ENCODE assay signal across 30 mouse cellular contexts in genomic region chr8:122415554-122415953, GRCm38 (mm10). TPM values are rescaled to one million over a fixed set of nuclear protein-coding genes. Genes with fewer than 3 reads are reported as not detected.
A peak's percentile ranks its signal among the peaks of the same experiment; 100 is the strongest.
DNase-seq lines count a peak whose midpoint lies in the region; ATAC-seq and TF ChIP-seq lines count a peak whose summit lies in the region.
"Had no signal": no experiment of that assay in that cellular context is flagged by ENCODE, and none has a peak within 500 bp of the region (broad histone marks: within the 10 kb centered on the region; RNA-seq: fewer than 3 reads in every experiment).

No protein-coding gene starts in this region.

- ATAC-seq in liver, embryonic 13.5 days (ENCODE audit: low read depth): no peak
- ATAC-seq in liver, embryonic 12.5 days: no peak
- peak; percentile 61 for ATAC-seq in common myeloid progenitor, adult 5-6 weeks (replicated peaks; ENCODE audit: low read depth, poor library complexity, severe bottlenecking)
- ATAC-seq: activated CD4-positive, CD25-positive, alpha-beta regulatory T cell, adult 4 months; forebrain, embryonic 15.5 days; hindbrain, postnatal 0 days; Patski had no signal

- peak overlapping the region; percentile 29 for H3K27ac ChIP-seq in liver, embryonic 13.5 days
- no peak overlapping the region for H3K27ac ChIP-seq in liver, embryonic 12.5 days
- peak overlapping the region; percentile 25 for H3K27ac ChIP-seq in macrophage
- no peak overlapping the region for H3K27ac ChIP-seq in kidney, adult 2 months (ENCODE audit: insufficient read depth, low read depth, low read length)
- H3K27ac ChIP-seq: embryonic facial prominence, embryonic 15.5 days; forebrain, embryonic 10.5 days; forebrain, embryonic 15.5 days; heart, embryonic 10.5 days; hindbrain, embryonic 13.5 days; hindbrain, postnatal 0 days had no signal

- TF ChIP-seq CTCF in kidney, adult 2 months (conservative IDR thresholded peaks at IDR 0.05; ENCODE audit: insufficient read depth, insufficient read length, low read depth, low read length): no peak

- DNase-seq in liver, embryonic 13.5 days: no peak
- no peak for DNase-seq in kidney, adult 2 months
- DNase-seq in B cell, adult 2 months: no peak
- DNase-seq in urinary bladder, postnatal 10 days (ENCODE audit: low spot score): no peak
- no peak for DNase-seq in thymus, adult 18-20 months
- DNase-seq: adrenal gland, postnatal 14 days; cerebellum, adult 2 months; cerebellum, postnatal 10 days; embryo, embryonic 11 days; gastrocnemius, postnatal 36 days; heart, adult 18-20 months; heart, postnatal 10 days; heart, postnatal 4 days had no signal

- no peaks in the 10 kb centered on the region for H3K27me3 ChIP-seq in liver, embryonic 13.5 days
- H3K27me3 ChIP-seq in liver, embryonic 12.5 days (replicated peaks): no peaks in the 10 kb centered on the region
- H3K27me3 ChIP-seq in kidney, adult 2 months (replicated peaks; ENCODE audit: control insufficient read depth, insufficient read depth, low read length): no peaks in the 10 kb centered on the region
- H3K27me3 ChIP-seq: embryonic facial prominence, embryonic 15.5 days; forebrain, embryonic 15.5 days; hindbrain, embryonic 13.5 days; Patski had no signal

- H3K4me2 ChIP-seq in liver, embryonic 13.5 days: no peak overlapping the region
- H3K4me2 ChIP-seq in liver, embryonic 12.5 days: no peak overlapping the region
- H3K4me2 ChIP-seq: embryonic facial prominence, embryonic 15.5 days; forebrain, embryonic 15.5 days; hindbrain, embryonic 13.5 days had no signal

- peaks cover 8% of the 10 kb centered on the region; the same call in 1 of the 2 replicates for H3K4me1 ChIP-seq in liver, embryonic 13.5 days (replicated peaks)
- H3K4me1 ChIP-seq in liver, embryonic 12.5 days: 0 out of 2 replicates have a peak, but pooled peaks cover 14% of the 10 kb centered on the region
- 0 out of 2 replicates have a peak, but pooled peaks cover 3% of the 10 kb centered on the region for H3K4me1 ChIP-seq in kidney, adult 2 months (ENCODE audit: control insufficient read depth, insufficient read depth, low read length)
- H3K4me1 ChIP-seq: embryonic facial prominence, embryonic 15.5 days; forebrain, embryonic 10.5 days; forebrain, embryonic 15.5 days; hindbrain, embryonic 13.5 days had no signal

- no peak for TF ChIP-seq POLR2A in kidney, adult 2 months (IDR thresholded peaks at IDR 0.05; ENCODE audit: low read depth, low read length)

- no peaks in the 10 kb centered on the region for H3K9me3 ChIP-seq in liver, embryonic 13.5 days (replicated peaks)
- no peaks in the 10 kb centered on the region for H3K9me3 ChIP-seq in liver, embryonic 12.5 days (replicated peaks)
- H3K9me3 ChIP-seq: embryonic facial prominence, embryonic 15.5 days; forebrain, embryonic 10.5 days; forebrain, embryonic 15.5 days; heart, embryonic 10.5 days; hindbrain, embryonic 13.5 days had no signal

- peaks cover 83% of the 10 kb centered on the region for H3K36me3 ChIP-seq in liver, embryonic 13.5 days
- peaks cover 85% of the 10 kb centered on the region for H3K36me3 ChIP-seq in liver, embryonic 12.5 days
- peaks cover 47% of the 10 kb centered on the region for H3K36me3 ChIP-seq in macrophage (ENCODE audit: inconsistent target)
- H3K36me3 ChIP-seq in kidney, adult 2 months (ENCODE audit: control insufficient read depth, insufficient read depth, low read length): peaks cover 5% of the 10 kb centered on the region

- WGBS in liver, embryonic 13.5 days (ENCODE audit: insufficient replicate concordance): 47% methylated on average over 6 of the region's 6 CpGs
- 60% methylated on average over 6 of the region's 6 CpGs for WGBS in liver, embryonic 12.5 days (ENCODE audit: insufficient replicate concordance)
- 24% methylated on average over 6 of the region's 6 CpGs for WGBS in macrophage (ENCODE audit: missing documents)
- WGBS in kidney, adult 2 months: 78% methylated on average over 6 of the region's 6 CpGs

- no peak overlapping the region for H3K9ac ChIP-seq in liver, embryonic 13.5 days
- no peak overlapping the region for H3K9ac ChIP-seq in liver, embryonic 12.5 days
- H3K9ac ChIP-seq: embryonic facial prominence, embryonic 15.5 days; forebrain, embryonic 15.5 days; hindbrain, embryonic 13.5 days had no signal

- no peaks in the 10 kb centered on the region for H3K79me2 ChIP-seq in macrophage (ENCODE audit: inconsistent target)

- no peak overlapping the region for H3K4me3 ChIP-seq in liver, embryonic 13.5 days (replicated peaks)
- H3K4me3 ChIP-seq in liver, embryonic 12.5 days: no peak overlapping the region
- H3K4me3 ChIP-seq in macrophage (ENCODE audit: inconsistent target): no peak overlapping the region
- H3K4me3 ChIP-seq in kidney, adult 2 months (ENCODE audit: insufficient read depth, low read depth, low read length): no peak overlapping the region
- H3K4me3 ChIP-seq: embryonic facial prominence, embryonic 15.5 days; erythroblast, embryonic 14.5 days; forebrain, embryonic 10.5 days; forebrain, embryonic 15.5 days; heart, embryonic 10.5 days; hindbrain, embryonic 13.5 days had no signal

RNA-seq across cellular contexts. Expression of gene Il17c, which starts 6.3 kb away (rescaled TPM):
- polyA plus RNA-seq in liver, embryonic 13.5 days (2015; fragmentation: Nextera tagmentation; extraction: Ambion mirVana): not detected in 2 replicates
- polyA plus RNA-seq in liver, embryonic 12.5 days (2016; fragmentation: Nextera tagmentation; extraction: Ambion mirVana): not detected in 2 replicates
- 0.96 TPM in 1 of 2 replicates, not detected in the other for total RNA-seq in common myeloid progenitor, adult 5-6 weeks (2017)
- total RNA-seq in macrophage (2018; cell fraction: chromatin; rRNA removed): 1 to 10 TPM in 2 of 26 experiments, not detected in 24; 1.0 to 1.6 TPM
- not detected for total RNA-seq in macrophage (2018; cell fraction: cytosol; rRNA removed)
- total RNA-seq in macrophage (2018; cell fraction: nucleus; rRNA removed): under 1 TPM in 1 of 26 experiments, not detected in 25; 0.85 TPM
- polyA plus RNA-seq in macrophage (2018): not detected in 3 replicates
- polyA plus RNA-seq in kidney, adult 2 months (2012; rRNA removed): 0.11 TPM in 1 of 2 replicates, not detected in the other
- total RNA-seq: adrenal gland, adult 18-20 months; adrenal gland, postnatal 14 days; ES-E14; gastrocnemius, adult 8-10 months; gastrocnemius, postnatal 36 days; heart, adult 18-20 months; heart, postnatal 10 days; heart, postnatal 4 days had no signal
- polyA plus RNA-seq: activated CD4-positive, CD25-positive, alpha-beta regulatory T cell, adult 4 months; embryonic facial prominence, embryonic 11.5 days; embryonic facial prominence, embryonic 15.5 days; erythroblast, embryonic 14.5 days; forebrain, embryonic 15.5 days; heart, embryonic 10.5 days; heart, embryonic 14.5 days; hindbrain, embryonic 13.5 days had no signal

RNA-seq across cellular contexts. Expression of gene Cyba, which starts 17.2 kb away (rescaled TPM):
- polyA plus RNA-seq in liver, embryonic 13.5 days (2015; fragmentation: Nextera tagmentation; extraction: Ambion mirVana): 133 and 153 TPM in 2 replicates
- polyA plus RNA-seq in liver, embryonic 12.5 days (2016; fragmentation: Nextera tagmentation; extraction: Ambion mirVana): 149 and 160 TPM in 2 replicates
- 42.2 and 44.6 TPM in 2 replicates for total RNA-seq in common myeloid progenitor, adult 5-6 weeks (2017)
- total RNA-seq in macrophage (2018; cell fraction: chromatin; rRNA removed): 100 to 1,000 TPM; 119 to 282 (median 191) TPM
- 1,000 to 10,000 TPM; 1,658 to 2,145 (median 1,843) TPM for total RNA-seq in macrophage (2018; cell fraction: cytosol; rRNA removed)
- total RNA-seq in macrophage (2018; cell fraction: nucleus; rRNA removed): 100 to 1,000 TPM; 253 to 930 (median 676) TPM
- polyA plus RNA-seq in macrophage (2018): 942 to 2,075 TPM (median 1,538 TPM) in 3 replicates
- polyA plus RNA-seq in kidney, adult 2 months (2012; rRNA removed): 1,266 and 1,342 TPM in 2 replicates

RNA-seq across cellular contexts. Expression of gene Mvd, which starts 27.7 kb away (rescaled TPM):
- polyA plus RNA-seq in liver, embryonic 13.5 days (2015; fragmentation: Nextera tagmentation; extraction: Ambion mirVana): 23.7 and 26.0 TPM in 2 replicates
- 29.3 and 31.4 TPM in 2 replicates for polyA plus RNA-seq in liver, embryonic 12.5 days (2016; fragmentation: Nextera tagmentation; extraction: Ambion mirVana)
- total RNA-seq in common myeloid progenitor, adult 5-6 weeks (2017): 1.2 and 3.2 TPM in 2 replicates
- 10 to 100 TPM in 5 of 26 experiments, 1 to 10 TPM in 21; 1.2 to 19.0 (median 6.8) TPM for total RNA-seq in macrophage (2018; cell fraction: chromatin; rRNA removed)
- 10 to 100 TPM in 25 of 26 experiments, 1 to 10 TPM in 1; 9.4 to 39.5 (median 26.3) TPM for total RNA-seq in macrophage (2018; cell fraction: cytosol; rRNA removed)
- total RNA-seq in macrophage (2018; cell fraction: nucleus; rRNA removed): 10 to 100 TPM in 12 of 26 experiments, 1 to 10 TPM in 14; 3.9 to 27.0 (median 9.5) TPM
- 10.1 to 40.6 TPM (median 23.8 TPM) in 3 replicates for polyA plus RNA-seq in macrophage (2018)
- 68.7 and 77.3 TPM in 2 replicates for polyA plus RNA-seq in kidney, adult 2 months (2012; rRNA removed)

RNA-seq across cellular contexts. Expression of gene Zc3h18, which starts 39.1 kb away (rescaled TPM):
- polyA plus RNA-seq in liver, embryonic 13.5 days (2015; fragmentation: Nextera tagmentation; extraction: Ambion mirVana): 30.2 and 35.0 TPM in 2 replicates
- 48.7 and 49.1 TPM in 2 replicates for polyA plus RNA-seq in liver, embryonic 12.5 days (2016; fragmentation: Nextera tagmentation; extraction: Ambion mirVana)
- 68.9 and 81.0 TPM in 2 replicates for total RNA-seq in common myeloid progenitor, adult 5-6 weeks (2017)
- total RNA-seq in macrophage (2018; cell fraction: chromatin; rRNA removed): 100 to 1,000 TPM in 18 of 26 experiments, 10 to 100 TPM in 8; 69.3 to 118 (median 106) TPM
- total RNA-seq in macrophage (2018; cell fraction: cytosol; rRNA removed): 10 to 100 TPM; 23.8 to 37.2 (median 29.8) TPM
- 10 to 100 TPM; 46.9 to 96.7 (median 62.6) TPM for total RNA-seq in macrophage (2018; cell fraction: nucleus; rRNA removed)
- 28.5 to 44.3 TPM (median 38.9 TPM) in 3 replicates for polyA plus RNA-seq in macrophage (2018)
- polyA plus RNA-seq in kidney, adult 2 months (2012; rRNA removed): 23.3 and 24.1 TPM in 2 replicates

RNA-seq across cellular contexts. Expression of gene Snai3, which starts 45.0 kb away (rescaled TPM):
- 0.20 and 0.31 TPM in 2 replicates for polyA plus RNA-seq in liver, embryonic 13.5 days (2015; fragmentation: Nextera tagmentation; extraction: Ambion mirVana)
- 0.18 and 0.36 TPM in 2 replicates for polyA plus RNA-seq in liver, embryonic 12.5 days (2016; fragmentation: Nextera tagmentation; extraction: Ambion mirVana)
- not detected in 2 replicates for total RNA-seq in common myeloid progenitor, adult 5-6 weeks (2017)
- total RNA-seq in macrophage (2018; cell fraction: chromatin; rRNA removed): not detected
- total RNA-seq in macrophage (2018; cell fraction: cytosol; rRNA removed): under 1 TPM in 1 of 26 experiments, not detected in 25; 0.07 TPM
- under 1 TPM in 1 of 26 experiments, not detected in 25; 0.55 TPM for total RNA-seq in macrophage (2018; cell fraction: nucleus; rRNA removed)
- polyA plus RNA-seq in macrophage (2018): not detected in 3 replicates
- polyA plus RNA-seq in kidney, adult 2 months (2012; rRNA removed): 1.6 and 1.7 TPM in 2 replicates
- total RNA-seq: adrenal gland, adult 18-20 months; adrenal gland, postnatal 14 days; hindbrain, postnatal 0 days had no signal
- polyA plus RNA-seq: erythroblast, embryonic 14.5 days; forebrain, embryonic 15.5 days; hindbrain, embryonic 13.5 days; hindbrain, postnatal 0 days had no signal

Comparison
In these comparisons a context has a peak if more than half of its experiments do, and no peak if none do; other contexts are left out.
1. H3K27ac ChIP-seq: peak in liver, embryonic 13.5 days (single experiment) and macrophage (single experiment); none in liver, embryonic 12.5 days (single experiment) and kidney, adult 2 months (single experiment).